Mouse (Mus musculus): ENCODE data around the gene Gm28434.

- no peak for TF ChIP-seq POLR2A (IDR thresholded peaks at IDR 0.05; ENCODE audit: low read depth, low read length)
- no peak for TF ChIP-seq CTCF (IDR thresholded peaks at IDR 0.05; ENCODE audit: borderline replicate concordance, insufficient read depth, low read length)
Observed at GRCm38 (mm10) chr5:87982468-87983214, 13.3 kb downstream of the Gm28434 start.
